Mouse (Mus musculus) gastrocnemius, adult 18-20 months (tissue): ENCODE measurements around the gene Atg4d. TPM values are rescaled to one million over a fixed set of nuclear protein-coding genes. Genes with fewer than 3 reads are reported as not detected.
"Not testable (repeated sequence)": the region's sequence is repeated elsewhere in the genome, so short reads cannot be mapped to it uniquely, and the experiment has no call there.

Experiments
- DNase-seq: peaks from one replicate; pipeline ENCODE4 v3.0.0; 2021; ENCODE audit warnings: low spot score
- total RNA-seq, 2 experiments: library from RNA; stranded (reverse); gene quantifications; 2 replicates each; pipeline ENCODE4 v1.2.3; 2021

Atg4d gene
- total RNA-seq, 2 experiments from 2014 or later: 64.7 to 67.6 TPM

- no peak for DNase-seq
Measured at GRCm38 (mm10) chr9:21309150-21309741, 44.2 kb downstream of the Atg4d start.

GRCm38 (mm10) chr9:21311695-21312094 lies 46.6 kb downstream of the Atg4d start:
- no peak for DNase-seq

GRCm38 (mm10) chr9:21312134-21312533 lies 47.0 kb downstream of the Atg4d start, which contains the start of gene Ap1m2:
Gene Ap1m2, minus strand, starts transcription at chr9:21312337.
- no peak for DNase-seq

GRCm38 (mm10) chr9:21313394-21313793 lies 48.3 kb downstream of the Atg4d start:
- DNase-seq: peak; percentile 92

- DNase-seq: no peak
Measured at GRCm38 (mm10) chr9:21314367-21315140, 49.5 kb downstream of the Atg4d start.

GRCm38 (mm10) chr9:21315421-21315820 lies 50.3 kb downstream of the Atg4d start:
- DNase-seq: peak; percentile 35

- no peak for DNase-seq
Measured at GRCm38 (mm10) chr9:21316696-21317095, 51.6 kb downstream of the Atg4d start.

GRCm38 (mm10) chr9:21318792-21319191 lies 53.7 kb downstream of the Atg4d start:
- DNase-seq: no peak

GRCm38 (mm10) chr9:21319503-21319902 lies 54.4 kb downstream of the Atg4d start:
- DNase-seq: no peak

- DNase-seq: no peak
Measured at GRCm38 (mm10) chr9:21320280-21320618, 55.2 kb downstream of the Atg4d start.

GRCm38 (mm10) chr9:21320619-21321512 lies 55.8 kb downstream of the Atg4d start, which contains the start of gene Slc44a2:
Gene Slc44a2, plus strand, starts transcription at chr9:21320698.
- peak; percentile 87 for DNase-seq

GRCm38 (mm10) chr9:21321513-21321835 lies 56.4 kb downstream of the Atg4d start:
- peak; percentile 22 for DNase-seq

GRCm38 (mm10) chr9:21322211-21322916 lies 57.3 kb downstream of the Atg4d start:
- DNase-seq: no peak

GRCm38 (mm10) chr9:21322917-21323297 lies 57.8 kb downstream of the Atg4d start:
- not testable (repeated sequence) for DNase-seq

- DNase-seq: no peak
Measured at GRCm38 (mm10) chr9:21324269-21324668, 59.2 kb downstream of the Atg4d start.

Other genes with a start within 250 kb of the Atg4d start
- gene Icam1, start 249.3 kb upstream of the Atg4d start, total RNA-seq: 1 to 10 TPM; 1.6 to 3.0 TPM
- gene Icam4, start 235.9 kb upstream of the Atg4d start, total RNA-seq: 1 to 10 TPM; 1.4 to 2.8 TPM
- not detected for gene Icam5, start 233.2 kb upstream of the Atg4d start, total RNA-seq
- not detected for gene Zglp1, start 198.2 kb upstream of the Atg4d start, total RNA-seq
- gene Gm49373, start 192.2 kb upstream of the Atg4d start, total RNA-seq: under 1 TPM; 0.17 to 0.34 TPM
- 10 to 100 TPM; 46.9 to 48.4 TPM for gene Fdx1l, start 191.7 kb upstream of the Atg4d start, total RNA-seq
- under 1 TPM; 0.43 to 0.64 TPM for gene Gm38431, start 173.3 kb upstream of the Atg4d start, total RNA-seq
- 10 to 100 TPM; 16.8 to 20.2 TPM for gene Raver1, start 173.3 kb upstream of the Atg4d start, total RNA-seq
- gene Tyk2, start 134.1 kb upstream of the Atg4d start, total RNA-seq: 1 to 10 TPM; 5.0 to 6.1 TPM
- gene Cdc37, start 115.3 kb upstream of the Atg4d start, total RNA-seq: 100 to 1,000 TPM; 128 to 140 TPM
- gene Pde4a, start 99.6 kb upstream of the Atg4d start, total RNA-seq: 10 to 100 TPM; 45.0 to 52.4 TPM
- gene Keap1, start 25.9 kb upstream of the Atg4d start, total RNA-seq: 10 to 100 TPM; 50.8 to 51.5 TPM
- under 1 TPM; 0.09 to 0.12 TPM for gene S1pr5, start 16.9 kb upstream of the Atg4d start, total RNA-seq
- 1 to 10 TPM; 8.0 to 9.3 TPM for gene Kri1, start 22.7 kb downstream of the Atg4d start, total RNA-seq
- 1 to 10 TPM; 8.0 to 8.3 TPM for gene Cdkn2d, start 26.1 kb downstream of the Atg4d start, total RNA-seq
- not detected for gene Ap1m2, start 47.0 kb downstream of the Atg4d start, total RNA-seq
- gene Slc44a2, start 55.4 kb downstream of the Atg4d start, total RNA-seq: 100 to 1,000 TPM; 159 to 162 TPM
- 10 to 100 TPM; 17.3 to 22.2 TPM for gene Ilf3, start 102.6 kb downstream of the Atg4d start, total RNA-seq
- 1 to 10 TPM; 5.8 to 6.3 TPM for gene Qtrt1, start 146.5 kb downstream of the Atg4d start, total RNA-seq
- 10 to 100 TPM; 37.0 to 38.6 TPM for gene Dnm2, start 159.6 kb downstream of the Atg4d start, total RNA-seq
- 10 to 100 TPM; 31.6 to 32.7 TPM for gene Tmed1, start 245.0 kb downstream of the Atg4d start, total RNA-seq